Mouse (Mus musculus) cerebellum, postnatal 10 days (tissue): ENCODE results near the gene Dpp8.
"Not testable (repeated sequence)": the region's sequence is repeated elsewhere in the genome, so short reads cannot be mapped to it uniquely, and the experiment has no call there.

Experiments
- DNase-seq, 2 experiments: peaks; one replicate each; pipeline ENCODE4 v3.0.0; 2021; ENCODE audit warnings: mixed read lengths in 2 of 2

The Dpp8 gene

DNA sequence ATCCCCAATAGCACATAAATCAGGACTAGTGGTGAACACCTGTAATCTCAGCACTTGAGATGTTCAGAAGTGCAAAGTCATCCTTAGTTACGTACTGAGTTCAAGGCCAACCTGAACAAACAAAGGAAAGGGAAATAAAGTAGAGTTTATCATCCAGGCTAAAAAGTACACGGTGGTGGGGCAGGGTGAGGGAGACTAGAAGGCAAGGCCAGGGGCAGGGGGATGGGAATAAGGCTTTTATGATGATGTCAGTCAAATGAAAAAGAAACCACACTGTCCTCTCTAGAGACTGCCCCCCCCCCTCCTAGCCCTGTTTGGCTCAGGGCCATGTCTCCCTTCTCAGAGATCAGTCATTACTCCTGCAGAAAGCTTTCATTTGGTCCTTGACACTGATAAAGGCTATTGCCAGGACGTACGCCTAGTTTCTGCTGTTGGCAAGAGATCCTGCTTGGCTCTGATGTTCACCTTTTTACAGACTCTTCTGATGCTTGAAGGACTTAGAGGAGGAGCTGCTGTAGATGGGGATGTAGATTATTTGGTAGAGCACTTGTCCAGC lies 9.6 kb upstream of the Dpp8 start:
- DNase-seq = peak in 1 of 2 experiments; percentile 26

DNA sequence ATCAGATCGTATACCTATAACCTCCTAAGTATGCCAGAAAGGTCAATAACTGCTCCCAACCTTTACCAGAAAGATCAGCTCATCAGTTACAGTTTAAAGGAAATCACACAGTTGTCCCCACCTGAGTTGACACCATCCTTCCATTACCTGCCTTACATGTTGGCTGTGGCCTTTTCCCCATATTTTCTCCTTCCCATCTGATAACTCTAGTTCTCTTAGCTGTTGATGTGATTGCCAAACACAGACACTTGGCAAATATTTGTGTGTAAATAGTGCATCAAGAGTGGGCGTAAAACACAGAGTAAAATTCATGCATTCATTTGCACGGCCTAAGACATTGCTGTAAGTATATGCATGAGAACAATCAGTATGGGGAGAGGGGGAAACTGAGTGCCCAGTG lies 8.8 kb upstream of the Dpp8 start:
- DNase-seq = no peak

DNA sequence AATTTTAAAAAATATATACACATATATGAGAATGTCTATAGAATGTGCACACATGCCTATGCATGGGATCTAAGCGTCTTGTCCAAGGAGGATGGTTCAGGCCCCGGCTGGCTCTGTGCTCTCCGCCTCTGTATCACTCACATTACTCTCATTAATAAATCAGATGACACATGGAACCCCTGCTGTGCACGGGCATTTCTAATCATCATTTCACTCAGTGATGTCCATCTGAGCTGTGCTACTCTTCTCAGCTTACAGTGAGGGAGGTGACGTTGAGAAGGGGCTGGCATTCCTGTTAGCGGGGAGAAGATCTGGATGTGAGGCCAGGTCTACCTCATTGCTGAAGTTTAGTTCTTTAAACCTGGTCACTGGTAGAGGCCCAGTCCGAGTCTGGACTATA lies 5.0 kb upstream of the Dpp8 start:
- no peak for DNase-seq

DNA sequence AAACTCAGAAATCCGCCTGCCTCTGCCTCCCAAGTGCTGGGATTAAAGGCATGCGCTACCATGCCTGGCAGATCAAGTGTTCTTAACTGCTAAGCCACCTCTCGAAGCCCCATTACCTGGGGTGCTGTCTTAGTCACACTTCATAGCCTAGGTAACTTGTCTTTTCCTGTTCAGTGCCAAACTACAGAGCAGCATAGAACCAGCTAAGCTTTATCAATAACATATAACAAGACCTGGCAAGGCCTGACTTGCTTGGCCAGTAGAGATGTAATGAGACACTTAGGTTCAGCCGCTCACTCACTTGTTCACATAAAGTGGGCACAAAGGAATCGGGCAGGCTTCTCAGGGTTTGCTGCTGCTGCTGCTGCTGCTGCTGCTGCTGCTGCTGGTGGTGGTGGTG lies 3.9 kb upstream of the Dpp8 start:
- no peak for DNase-seq

DNA sequence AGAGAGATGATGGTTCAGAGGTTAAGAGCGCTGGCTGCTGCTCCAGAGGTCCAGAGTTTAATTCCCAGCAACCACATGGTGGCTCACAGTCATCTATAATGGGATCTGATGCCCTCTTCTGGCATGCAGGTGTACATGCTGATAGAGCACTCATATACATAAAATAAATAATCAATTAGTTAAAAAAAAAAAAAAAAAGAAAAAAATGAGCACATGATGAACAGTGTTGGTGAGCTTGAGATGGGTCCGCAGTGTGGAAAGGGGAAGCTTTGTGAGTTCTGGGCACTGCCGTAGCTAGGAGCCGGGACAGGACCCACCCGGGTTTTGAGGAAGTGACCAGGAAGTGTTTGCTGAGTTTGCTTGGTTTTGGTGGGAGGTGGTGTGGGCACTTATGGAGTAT lies 859 bp upstream of the Dpp8 start:
- DNase-seq = not testable (repeated sequence)

DNA sequence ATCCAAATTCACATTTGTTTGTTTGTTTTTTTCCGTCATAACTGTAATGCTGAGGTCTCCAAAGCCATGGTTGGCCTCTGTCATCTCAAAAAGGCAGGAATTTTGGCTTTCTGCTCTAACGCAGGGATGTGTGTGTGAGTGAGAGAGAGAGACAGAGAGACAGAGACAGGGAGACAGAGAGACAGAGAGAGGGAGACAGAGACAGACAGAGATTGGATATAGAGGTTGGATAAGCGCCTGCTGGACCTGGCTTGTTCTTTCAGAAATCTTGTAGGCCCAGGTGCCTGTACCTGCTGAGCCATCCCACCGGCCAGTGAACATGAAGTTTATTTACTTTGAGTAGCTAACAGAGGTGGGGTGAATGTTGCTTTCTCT lies 333 bp upstream of the Dpp8 start:
- no peak for DNase-seq

DNA sequence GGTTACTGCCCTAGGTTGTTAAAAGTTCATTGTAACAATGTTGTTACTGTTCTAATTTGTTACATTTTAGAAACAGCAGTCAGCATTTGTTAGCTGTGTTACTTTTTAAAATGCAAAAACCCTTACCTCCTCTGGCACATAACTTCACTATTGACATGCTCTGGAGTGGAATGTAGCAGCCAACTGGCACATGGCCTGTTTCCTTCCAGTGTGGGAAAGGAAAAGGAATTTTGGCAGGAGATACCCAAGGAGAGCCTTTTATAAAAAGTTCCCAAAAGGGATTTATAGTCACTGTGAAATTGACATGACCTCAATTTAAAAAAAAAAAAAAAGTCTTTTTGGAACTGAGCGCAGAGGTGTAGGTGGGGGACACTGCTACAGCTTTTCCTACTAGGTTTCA lies 4.2 kb downstream of the Dpp8 start:
- DNase-seq = peak in 1 of 2 experiments; percentile 36

DNA sequence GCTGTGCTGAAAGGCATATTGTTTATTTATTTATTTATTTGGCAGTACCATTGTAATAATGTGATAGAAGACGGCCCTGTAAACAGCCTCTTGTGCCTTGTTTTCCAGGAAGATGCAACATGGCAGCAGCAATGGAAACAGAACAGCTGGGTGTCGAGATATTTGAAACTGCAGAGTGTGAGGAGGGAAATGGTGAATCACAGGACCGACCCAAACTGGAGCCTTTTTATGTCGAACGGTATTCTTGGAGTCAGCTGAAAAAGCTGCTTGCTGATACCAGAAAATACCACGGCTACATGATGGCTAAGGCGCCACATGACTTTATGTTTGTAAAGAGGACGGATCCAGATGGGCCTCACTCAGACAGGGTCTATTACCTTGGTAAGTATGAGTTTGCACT lies 4.6 kb downstream of the Dpp8 start:
- no peak for DNase-seq

DNA sequence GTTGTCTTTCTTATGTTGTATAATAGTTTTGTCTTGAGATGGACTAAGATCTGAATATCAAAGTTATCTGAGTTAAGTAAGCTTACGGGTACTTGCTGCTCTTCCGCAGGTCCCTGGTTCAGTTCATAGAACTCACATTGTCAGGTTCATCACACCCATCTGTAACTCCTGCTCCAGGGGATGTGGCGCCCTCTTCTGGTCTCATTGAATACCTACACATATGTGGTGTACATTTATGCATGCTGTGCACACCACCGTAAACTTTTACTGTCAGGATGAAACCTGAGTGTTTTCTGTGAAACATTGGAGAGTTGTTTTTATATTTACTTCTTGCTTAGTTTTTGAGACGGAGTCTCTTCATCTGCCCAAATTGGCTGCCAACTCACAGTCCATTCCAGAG lies 9.2 kb downstream of the Dpp8 start:
- DNase-seq = peak in 1 of 2 experiments; percentile 38

DNA sequence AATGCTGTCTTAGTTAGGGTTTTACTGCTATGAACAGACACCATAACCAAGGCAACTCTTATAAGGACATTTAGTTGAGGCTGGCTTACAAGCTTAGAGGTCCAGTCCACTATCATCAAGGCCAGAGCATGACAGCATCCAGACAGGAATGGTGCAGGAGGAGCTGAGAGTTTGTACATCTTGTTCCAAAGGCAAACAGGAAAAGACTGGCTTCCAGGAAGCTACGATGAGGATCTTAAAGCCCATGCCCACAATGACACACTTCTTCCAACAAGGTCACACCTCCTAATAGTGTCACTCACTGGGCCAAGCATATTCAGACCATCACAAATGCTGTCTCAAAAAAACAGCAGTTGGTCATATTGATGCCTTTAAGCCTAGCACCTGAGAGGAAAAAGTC lies 14.8 kb downstream of the Dpp8 start:
- DNase-seq = no peak

DNA sequence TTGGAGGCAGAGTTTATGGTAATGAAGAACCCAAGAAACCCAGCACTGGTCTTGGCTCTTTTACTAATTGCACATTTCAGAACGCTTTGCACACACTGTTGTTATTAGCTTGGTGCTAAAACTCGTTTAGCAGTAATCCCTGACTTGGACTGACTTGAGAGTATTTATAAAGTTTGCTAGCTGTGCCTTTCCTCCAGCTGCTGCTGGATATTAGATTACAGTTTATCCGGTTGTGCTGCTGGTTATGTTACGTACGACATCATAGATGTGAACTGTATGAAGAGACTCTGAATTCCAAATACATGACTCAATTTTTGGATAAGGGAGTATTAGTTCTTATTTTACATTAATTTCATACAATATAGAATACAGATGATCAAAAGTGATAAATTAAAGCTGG lies 17.2 kb downstream of the Dpp8 start:
- DNase-seq = no peak

DNA sequence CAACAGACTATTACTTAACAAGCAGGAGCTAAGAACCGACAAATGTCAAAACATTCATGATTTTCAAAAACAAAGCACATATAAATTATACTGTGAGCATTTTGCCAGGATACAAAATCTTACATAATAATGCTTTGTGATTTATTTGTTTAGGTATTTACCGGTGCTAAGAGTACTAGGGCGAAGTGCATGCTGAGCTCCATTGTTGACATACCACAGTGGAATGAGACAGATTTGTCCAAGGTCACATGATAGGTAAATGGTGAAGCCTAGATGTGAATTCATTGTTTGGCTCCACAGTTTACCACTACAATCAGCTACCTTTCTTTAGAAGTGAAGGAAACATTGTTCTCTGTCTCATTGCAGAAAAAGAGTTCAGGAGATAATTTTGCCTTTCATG lies 18.8 kb downstream of the Dpp8 start:
- DNase-seq = no peak

DNA sequence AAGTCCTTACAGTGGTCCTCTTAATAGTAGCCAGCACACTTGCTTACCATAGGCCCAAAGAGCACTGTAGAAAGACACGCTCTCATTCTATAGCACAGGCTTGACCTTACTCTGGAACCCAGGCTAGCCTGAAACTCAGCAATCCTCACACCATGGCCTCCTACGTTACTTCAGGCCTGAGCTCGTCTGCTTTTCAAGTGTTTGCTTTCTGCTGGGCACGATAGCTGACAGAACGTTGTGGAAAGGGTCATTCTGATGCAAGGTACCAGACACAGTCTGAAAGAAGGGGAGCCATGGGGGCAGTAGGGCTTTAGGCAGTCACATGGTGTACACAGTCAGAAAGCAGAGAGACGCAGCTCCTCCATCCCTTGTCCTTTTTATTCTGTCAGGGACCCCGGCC lies 32.0 kb downstream of the Dpp8 start:
- no peak for DNase-seq

DNA sequence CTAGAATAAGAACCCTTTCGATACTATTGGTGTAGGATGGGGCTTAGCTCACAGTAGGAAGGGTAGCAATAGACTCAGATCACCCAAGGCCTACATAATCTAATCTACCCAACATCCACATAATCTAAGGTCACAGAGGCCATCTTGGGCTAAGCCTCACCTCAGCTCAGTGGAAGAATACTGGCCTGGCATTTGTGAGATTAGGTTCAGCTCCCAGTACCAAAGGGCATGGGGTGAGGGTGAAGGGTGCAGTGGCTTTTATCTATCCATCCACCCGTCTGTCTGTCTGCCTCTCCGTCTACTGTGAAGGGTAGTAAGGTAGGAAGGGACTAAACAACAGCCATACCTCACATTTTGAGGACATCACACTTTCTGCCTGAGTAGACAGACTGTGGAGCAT lies 38.4 kb downstream of the Dpp8 start:
- no peak for DNase-seq

DNA sequence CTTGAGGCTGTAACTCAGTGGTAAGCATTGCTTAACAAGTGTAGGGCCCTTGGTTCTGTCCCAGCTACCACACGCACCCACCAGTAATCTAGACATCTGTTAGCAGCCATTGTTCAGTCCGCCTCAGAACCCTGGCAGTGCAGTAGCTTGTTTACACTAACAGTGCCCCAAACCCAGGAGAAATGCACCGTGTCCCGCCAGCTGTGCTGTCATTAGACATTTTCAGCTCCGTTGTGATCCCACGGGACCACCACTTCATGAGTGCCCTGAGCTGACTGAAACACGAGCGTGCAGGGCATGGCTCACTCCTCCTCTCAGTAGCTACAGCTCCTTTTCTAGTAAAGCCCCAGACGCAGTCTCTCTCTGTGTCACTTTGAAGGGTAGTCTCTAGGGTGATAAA lies 41.3 kb downstream of the Dpp8 start:
- no peak for DNase-seq

DNA sequence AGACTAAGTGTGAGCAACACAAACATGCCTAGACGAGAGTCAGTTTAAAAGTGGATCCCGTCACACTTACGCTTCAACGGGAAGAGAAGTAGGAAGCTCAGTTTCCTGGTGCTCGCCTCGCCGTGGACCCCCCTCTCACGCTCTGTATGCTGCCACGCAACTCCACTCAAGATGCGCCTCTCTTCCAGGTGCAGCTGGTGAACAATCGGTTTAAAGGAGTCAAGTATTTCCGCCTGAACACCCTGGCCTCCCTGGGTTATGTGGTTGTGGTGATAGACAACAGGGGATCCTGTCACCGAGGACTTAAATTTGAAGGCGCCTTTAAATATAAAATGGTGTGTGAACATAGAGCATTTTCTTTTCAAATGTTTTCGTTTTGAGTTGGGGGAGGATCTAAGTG lies 42.0 kb downstream of the Dpp8 start:
- no peak for DNase-seq

DNA sequence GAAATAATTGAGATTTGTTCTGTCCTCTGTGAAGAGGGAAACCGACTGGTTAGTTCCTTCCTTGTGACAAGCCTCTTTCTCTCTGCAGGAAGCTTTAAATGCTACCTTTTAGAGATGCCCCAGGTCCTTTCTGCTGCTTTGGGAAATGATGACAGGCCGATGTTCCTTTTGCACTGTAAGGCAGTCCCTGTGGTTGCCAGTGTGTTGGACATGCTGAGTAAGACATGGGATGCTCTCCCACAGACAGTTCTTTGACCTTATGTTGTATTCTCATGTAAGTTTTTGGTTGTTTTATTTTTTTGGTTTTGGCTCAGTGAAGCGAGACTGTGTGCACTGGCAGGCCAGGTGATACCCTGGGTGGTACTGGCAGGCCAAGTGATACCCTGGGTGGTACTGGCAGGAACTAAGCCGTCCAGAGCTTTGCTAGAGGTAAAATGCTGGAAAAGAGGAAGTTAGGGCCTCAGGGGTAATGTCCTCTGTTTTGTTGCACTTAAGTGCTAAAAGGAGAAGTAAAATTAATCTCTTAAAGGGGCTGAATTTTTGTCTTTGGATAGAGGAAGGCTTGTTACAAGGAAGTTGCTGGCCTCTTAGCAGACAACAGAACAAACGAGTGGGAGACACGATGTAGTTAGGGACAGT lies 42.8 kb downstream of the Dpp8 start:
- DNase-seq = no peak

DNA sequence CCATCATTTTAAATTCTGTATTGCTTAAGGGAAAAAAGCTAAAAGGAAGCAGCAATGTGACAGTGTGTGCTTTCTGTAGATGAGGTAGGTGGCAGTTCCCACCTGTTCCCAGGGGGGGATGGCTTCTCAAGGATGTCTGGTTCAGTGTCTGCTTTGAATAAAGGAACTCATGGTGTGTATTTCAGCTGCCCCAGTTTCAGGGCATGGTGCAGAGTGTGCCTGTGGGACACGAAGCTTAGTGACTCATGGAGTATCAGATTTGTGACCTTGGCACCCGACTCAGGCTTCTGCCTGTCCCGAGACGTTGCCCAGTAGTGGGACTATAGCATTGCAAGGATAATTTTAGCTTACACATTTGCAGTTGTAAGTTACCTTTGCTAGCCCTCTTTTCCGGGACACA lies 45.3 kb downstream of the Dpp8 start:
- DNase-seq = no peak

DNA sequence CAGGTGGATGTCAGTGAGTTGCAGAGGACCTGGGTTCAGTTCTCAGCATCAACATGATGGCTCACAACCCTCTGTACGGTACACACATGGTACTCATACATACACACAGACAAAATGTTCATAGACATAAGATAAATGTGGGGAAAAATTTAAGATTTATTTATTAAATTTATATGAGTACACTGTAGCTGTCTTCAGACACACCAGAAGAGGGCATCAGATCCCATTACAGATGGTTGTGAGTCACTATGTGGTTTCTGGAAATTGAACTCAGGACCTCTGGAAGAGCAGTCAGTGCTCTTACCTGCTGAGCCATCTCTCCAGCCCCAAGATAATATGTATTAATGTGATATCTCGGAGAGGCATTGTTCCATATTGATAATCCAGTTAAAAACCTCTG lies 47.9 kb downstream of the Dpp8 start:
- not testable (repeated sequence) for DNase-seq

DNA sequence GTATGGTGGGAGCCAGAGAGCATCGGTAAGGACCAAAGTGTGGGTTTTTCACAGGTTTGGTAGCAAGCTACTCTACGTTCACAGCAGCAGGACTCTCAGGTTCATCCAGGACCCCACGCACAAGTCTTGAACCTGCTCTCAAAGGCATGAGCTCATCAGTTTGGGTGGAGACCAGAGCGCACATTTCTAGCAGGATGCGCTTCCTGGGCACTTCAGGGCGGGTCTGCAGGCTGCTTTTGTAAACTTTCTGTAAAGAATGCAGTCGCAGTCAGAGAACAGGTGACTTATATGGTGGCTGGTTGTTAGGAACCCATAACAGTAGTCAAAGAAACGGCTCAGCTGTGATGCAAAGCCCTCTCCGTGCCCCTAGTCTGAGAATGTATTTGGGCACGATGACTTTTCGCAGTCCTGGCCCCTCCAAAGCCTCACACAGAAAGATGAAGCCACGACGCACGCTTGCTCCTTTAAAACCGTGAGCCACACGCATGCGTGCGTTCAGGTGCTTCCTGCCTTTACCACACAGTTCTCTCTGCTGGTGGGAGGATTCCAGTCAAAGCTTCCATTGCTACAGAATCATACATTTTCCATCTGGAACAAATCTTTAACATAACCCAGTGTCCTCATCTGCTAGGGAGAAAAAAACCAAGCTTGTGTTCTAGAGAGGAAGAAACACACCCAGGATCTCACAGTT lies 51.0 kb downstream of the Dpp8 start:
- no peak for DNase-seq

DNA sequence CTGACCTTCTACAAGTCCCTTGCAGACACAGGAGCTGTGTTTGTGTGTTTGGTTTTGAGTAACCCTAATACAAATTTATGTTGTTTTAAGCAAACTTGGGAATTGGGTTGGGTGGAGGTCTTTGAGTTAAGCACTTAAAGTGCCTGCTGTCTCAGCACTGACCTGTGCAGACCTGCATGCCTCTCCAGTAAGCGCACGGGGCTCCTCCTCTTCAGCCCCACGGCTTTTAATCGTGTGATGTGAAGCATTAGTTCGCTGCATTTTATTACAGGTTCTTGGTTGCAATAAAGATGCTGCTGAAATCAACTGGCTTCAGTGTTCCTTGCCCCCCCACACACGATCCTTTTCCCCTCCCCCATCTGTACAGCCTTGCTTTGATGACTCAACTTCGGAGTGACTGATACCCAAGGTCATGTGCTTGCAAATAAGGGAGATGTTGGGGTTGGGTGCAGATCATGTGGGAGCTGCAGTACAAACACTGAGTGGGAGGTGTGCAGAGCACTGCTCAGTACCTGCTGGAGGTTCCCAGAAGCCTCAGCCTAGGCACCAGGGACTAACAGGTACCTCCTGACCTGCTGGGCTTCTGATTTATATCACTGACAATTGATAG lies 52.1 kb downstream of the Dpp8 start:
- no peak for DNase-seq

DNA sequence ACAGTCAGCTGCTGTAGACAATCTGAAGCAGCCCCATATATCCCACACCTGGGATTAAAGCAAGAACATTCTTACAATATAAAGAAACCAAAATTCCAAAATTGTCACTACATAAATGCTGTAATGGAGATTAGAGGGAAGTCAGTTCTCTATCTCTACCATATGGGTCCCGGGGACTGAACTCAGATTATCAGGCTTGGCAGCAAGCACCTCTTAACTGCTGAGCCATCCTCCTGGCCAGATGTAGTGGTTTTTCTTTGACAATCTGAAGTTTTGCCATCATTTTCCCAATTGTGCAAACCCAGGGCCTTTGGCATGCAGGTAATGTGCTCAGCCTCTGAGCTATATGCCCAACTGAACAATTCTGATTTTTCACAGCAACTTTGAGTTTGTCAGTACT lies 53.1 kb downstream of the Dpp8 start:
- DNase-seq = no peak

DNA sequence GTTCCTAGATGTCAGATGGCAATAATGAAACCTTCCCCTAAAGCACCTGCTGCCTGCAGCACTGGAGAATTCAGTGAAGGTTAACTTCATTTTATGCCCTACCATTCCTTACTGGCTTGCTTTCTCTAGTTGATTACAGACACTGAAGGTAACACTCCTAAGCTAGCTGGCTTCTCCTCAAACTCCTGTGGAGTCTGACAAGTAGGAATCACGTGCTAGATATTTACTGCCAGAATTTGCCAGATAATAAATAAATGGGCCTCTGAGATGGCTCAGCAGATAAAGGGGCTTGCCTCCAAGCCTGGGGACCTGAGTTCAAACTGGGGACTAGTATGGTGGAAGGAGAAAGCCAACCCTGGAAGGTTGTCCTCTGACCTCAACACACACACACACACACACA lies 54.6 kb downstream of the Dpp8 start:
- peak; percentile 57 for DNase-seq

DNA sequence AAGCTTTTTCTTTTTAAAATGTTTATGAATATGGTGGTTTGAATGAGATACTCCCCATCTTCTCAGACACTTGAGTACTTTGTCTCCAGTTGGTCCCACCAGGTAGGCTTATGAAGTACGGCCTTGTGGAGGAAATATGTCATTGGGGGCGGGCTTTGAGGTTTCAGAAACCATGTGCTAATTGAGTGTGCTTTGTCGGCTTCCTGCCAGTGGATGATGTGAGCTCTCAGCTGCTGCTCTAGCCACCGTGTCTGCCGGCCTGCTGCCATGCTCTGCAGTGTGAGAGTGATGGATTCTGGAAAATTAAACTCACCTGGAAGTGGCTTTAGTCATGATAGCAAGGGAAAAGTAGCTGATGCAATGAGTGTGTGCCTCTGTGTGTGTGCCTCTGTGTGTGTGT lies 55.3 kb downstream of the Dpp8 start:
- peak; percentile 84 to 86 for DNase-seq
